Mouse (Mus musculus) liver, embryonic 14.5 days (tissue): ENCODE data around the gene Krt26.

ENCODE experiments used
- CTCF ChIP-seq: IDR thresholded peaks from 2 replicates; pipeline ENCODE4 v1.5.1; 2016; ENCODE audit warnings: antibody characterized with exemption, low read depth, control low read depth
- EP300 ChIP-seq: IDR thresholded peaks from 2 replicates; pipeline ENCODE4 v1.6.1; 2016; ENCODE audit warnings: antibody characterized with exemption, low read depth

DNA sequence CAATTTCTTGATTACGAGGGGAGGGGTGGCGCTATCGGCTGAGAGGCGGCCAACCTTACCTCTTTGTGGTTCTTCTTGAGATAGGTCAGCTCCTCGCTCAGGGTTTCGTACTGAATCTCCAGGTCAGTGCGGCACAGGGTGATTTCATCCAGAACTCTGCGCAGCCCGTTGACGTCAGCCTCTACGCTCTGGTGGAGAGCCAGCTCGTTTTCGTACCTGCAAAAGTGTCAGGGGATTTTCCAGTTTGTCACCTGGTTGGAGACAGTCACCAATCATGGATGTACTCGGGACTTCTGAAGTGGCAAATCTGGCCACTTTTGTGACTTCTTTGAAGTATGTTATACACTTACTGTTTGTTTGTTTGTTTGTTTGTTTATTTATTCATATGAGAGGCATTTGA lies 16.7 kb downstream of the Krt26 start:
- no peak for TF ChIP-seq CTCF
- TF ChIP-seq EP300: no peak
